Mouse (Mus musculus) kidney, embryonic 14.5 days (tissue): ENCODE measurements at regions not wholly inside any gene's neighbourhood (a gene's known extent, or its start where the extent isn't known, plus 50 kb on each side); places are given as distances from the start of the nearest gene placed in this dataset.
"Not testable (repeated sequence)": the region's sequence is repeated elsewhere in the genome, so short reads cannot be mapped to it uniquely, and the experiment has no call there.

Experiments
- ATAC-seq: fragments of 200-750 bp; cut with Nextera tagmentation; 2 replicates; pipeline ENCODE4 v1.8.0; 2017; ENCODE audit warnings: moderate number of reproducible peaks, mild to moderate bottlenecking, moderate TSS enrichment, moderate library complexity; ENCODE audit not compliant: low FRiP score, low TSS enrichment
- H3K27ac ChIP-seq: fragments of 300-500 bp; sonication (generic); 2 replicates; pipeline ENCODE4 v1.5.1; 2014; ENCODE audit warnings: low read depth, mild to moderate bottlenecking, low read length, moderate library complexity, mixed read lengths
- H3K27me3 ChIP-seq: fragments of 300-500 bp; sonication (generic); 2 replicates; pipeline ENCODE4 v1.6.1; 2014; ENCODE audit warnings: mild to moderate bottlenecking, low read length; ENCODE audit not compliant: control insufficient read depth, insufficient read depth
- H3K36me3 ChIP-seq: fragments of 300-500 bp; sonication (generic); 2 replicates; pipeline ENCODE4 v1.6.1; 2014; ENCODE audit warnings: low read length, mixed read lengths; ENCODE audit not compliant: control insufficient read depth, insufficient read depth
- H3K4me1 ChIP-seq: fragments of 300-500 bp; sonication (generic); 2 replicates; pipeline ENCODE4 v1.6.1; 2014; ENCODE audit warnings: low read length, mixed read lengths; ENCODE audit not compliant: control insufficient read depth, insufficient read depth
- H3K4me2 ChIP-seq: fragments of 300-500 bp; sonication (generic); replicated peaks from 2 replicates; pipeline ENCODE4 v1.6.1; 2014; ENCODE audit warnings: low read depth, mild to moderate bottlenecking, low read length
- H3K4me3 ChIP-seq: fragments of 300-500 bp; sonication (generic); 2 replicates; pipeline ENCODE4 v1.5.1; 2014; ENCODE audit warnings: mild to moderate bottlenecking, low read length
- H3K9ac ChIP-seq: fragments of 300-500 bp; sonication (generic); 2 replicates; pipeline ENCODE4 v1.6.1; 2014; ENCODE audit warnings: low read depth, mild to moderate bottlenecking, low read length, moderate library complexity
- H3K9me3 ChIP-seq: fragments of 300-500 bp; sonication (generic); 2 replicates; pipeline ENCODE4 v1.6.1; 2016; ENCODE audit warnings: low read length; ENCODE audit not compliant: control insufficient read depth
- WGBS: fragments of 180-500 bp; shearing (Covaris S2); extraction: QIAGEN DNeasy Blood & Tissue Kit; methylation state at CpG from one replicate; pipeline ENCODE4 v1.1.7; 2014; 5-methylcytosine and 5-hydroxymethylcytosine counted together

DNA sequence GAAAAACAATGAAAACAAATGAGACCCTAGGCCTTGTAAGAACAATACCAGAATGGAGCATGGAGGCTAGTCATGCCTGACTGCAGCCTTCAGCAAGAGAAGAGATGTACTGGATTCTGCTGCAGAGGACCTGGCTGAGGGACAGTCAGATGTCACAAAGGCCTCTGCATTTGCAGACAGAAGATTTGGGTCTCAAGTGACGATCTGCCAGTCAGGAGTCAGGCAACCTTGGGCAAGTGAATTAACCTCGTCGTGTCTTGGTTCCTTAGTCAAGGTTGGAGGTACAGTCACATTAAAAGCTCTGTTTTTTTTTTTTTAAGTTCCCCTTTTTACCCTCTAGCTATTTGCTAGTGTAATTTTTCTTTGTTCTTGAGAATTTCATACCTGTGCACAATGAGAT is 276.6 kb downstream of the Eipr1 start:
- H3K4me3 ChIP-seq, result no peak overlapping the region
- H3K27ac ChIP-seq, result no peak overlapping the region
- H3K27me3 ChIP-seq, result no peaks in the 10 kb centered on the region
- no peak overlapping the region for H3K9ac ChIP-seq
- no peak overlapping the region for H3K4me2 ChIP-seq
- ATAC-seq, result no peak
- H3K36me3 ChIP-seq, result no peaks in the 10 kb centered on the region
- WGBS, result 42% methylated on average over 3 of the region's 3 CpGs
- H3K4me1 ChIP-seq, result no peaks in the 10 kb centered on the region
- no peaks in the 10 kb centered on the region for H3K9me3 ChIP-seq

GRCm38 (mm10) chr12:29029461-29029860 is 277.9 kb downstream of the Eipr1 start:
- H3K4me3 ChIP-seq, result no peak overlapping the region
- no peaks in the 10 kb centered on the region for H3K9me3 ChIP-seq
- H3K27me3 ChIP-seq, result no peaks in the 10 kb centered on the region
- H3K9ac ChIP-seq, result no peak overlapping the region
- WGBS, result 59% methylated on average over 7 of the region's 7 CpGs
- no peak overlapping the region for H3K27ac ChIP-seq
- no peaks in the 10 kb centered on the region for H3K4me1 ChIP-seq
- H3K36me3 ChIP-seq, result no peaks in the 10 kb centered on the region
- no peak overlapping the region for H3K4me2 ChIP-seq
- ATAC-seq, result no peak

DNA sequence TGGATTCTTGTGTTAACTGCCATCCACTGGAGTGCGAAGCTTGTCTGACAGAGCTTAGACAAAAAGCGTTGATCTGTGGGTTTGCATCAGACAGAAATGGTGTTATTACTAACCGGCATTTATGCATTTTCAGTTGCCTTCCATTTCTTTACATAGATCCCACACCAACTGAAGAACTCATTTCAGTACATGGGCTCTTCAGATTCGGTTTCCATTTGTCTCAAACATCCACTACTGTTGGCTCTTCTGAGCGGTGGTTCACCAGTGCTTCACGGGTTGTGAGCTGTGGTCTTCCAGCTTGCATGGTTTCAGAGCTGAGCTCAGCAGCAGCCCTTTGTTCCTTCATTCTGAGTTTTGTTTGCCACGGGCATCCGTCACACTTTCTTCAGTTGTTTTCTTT is 294.4 kb downstream of the Eipr1 start:
- Histone ChIP-seq H3K27ac (no peak overlapping the region), H3K27me3 (no peaks in the 10 kb centered on the region), H3K36me3 (no peaks in the 10 kb centered on the region), H3K9me3 (no peaks in the 10 kb centered on the region), H3K4me3 (no peak overlapping the region), H3K4me1 (peaks cover 20% of the 10 kb centered on the region), H3K9ac (no peak overlapping the region), H3K4me2 (no peak overlapping the region)
- 84% methylated on average over 8 of the region's 8 CpGs for WGBS
- ATAC-seq, result no peak

GRCm38 (mm10) chr12:29048596-29048995 is 297.0 kb downstream of the Eipr1 start:
- H3K9me3 ChIP-seq, ATAC-seq, H3K27me3 ChIP-seq, H3K36me3 ChIP-seq, H3K4me3 ChIP-seq, H3K4me2 ChIP-seq, H3K9ac ChIP-seq: not testable (repeated sequence)
- 47% methylated on average over 3 of the region's 4 CpGs for WGBS
- peak overlapping the region; percentile 67; the same call in 1 of the 2 replicates for H3K27ac ChIP-seq
- H3K4me1 ChIP-seq, result peaks cover 20% of the 10 kb centered on the region

DNA sequence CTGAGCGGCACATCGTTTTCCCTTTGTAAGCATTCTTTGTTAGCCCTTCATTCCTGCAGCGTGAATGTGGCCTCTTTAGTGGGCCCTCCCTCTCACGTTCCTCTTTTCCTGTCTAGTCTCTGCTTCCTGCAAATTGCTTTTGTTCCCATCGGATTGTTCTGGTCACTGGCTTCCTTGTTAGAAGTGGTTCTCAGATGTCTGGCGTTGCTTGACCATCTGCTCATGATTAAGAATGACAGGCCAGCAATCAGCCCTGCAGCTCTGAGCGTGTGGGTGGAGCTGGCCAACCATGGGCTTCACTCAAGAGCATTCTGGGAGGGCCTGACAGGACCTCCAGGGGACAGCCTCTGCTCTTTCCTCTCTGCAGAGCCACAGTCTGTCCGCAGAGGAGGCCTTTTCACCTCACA is 297.5 kb downstream of the Eipr1 start:
- Histone ChIP-seq H3K27me3 (no peaks in the 10 kb centered on the region), H3K9ac (no peak overlapping the region), H3K4me1 (peaks cover 20% of the 10 kb centered on the region), H3K36me3 (no peaks in the 10 kb centered on the region), H3K27ac (peak overlapping the region; percentile 67), H3K9me3 (no peaks in the 10 kb centered on the region), H3K4me2 (no peak overlapping the region), H3K4me3 (no peak overlapping the region)
- WGBS, result 3% methylated on average over 8 of the region's 8 CpGs
- peak; percentile 88 for ATAC-seq

- Histone ChIP-seq H3K36me3 (no peaks in the 10 kb centered on the region), H3K4me3 (no peak overlapping the region), H3K4me1 (peaks cover 20% of the 10 kb centered on the region), H3K9ac (no peak overlapping the region), H3K9me3 (no peaks in the 10 kb centered on the region), H3K27me3 (no peaks in the 10 kb centered on the region), H3K4me2 (no peak overlapping the region), H3K27ac (no peak overlapping the region)
- ATAC-seq, result no peak
Measured at GRCm38 (mm10) chr12:29049801-29050200, 298.2 kb downstream of the Eipr1 start.

DNA sequence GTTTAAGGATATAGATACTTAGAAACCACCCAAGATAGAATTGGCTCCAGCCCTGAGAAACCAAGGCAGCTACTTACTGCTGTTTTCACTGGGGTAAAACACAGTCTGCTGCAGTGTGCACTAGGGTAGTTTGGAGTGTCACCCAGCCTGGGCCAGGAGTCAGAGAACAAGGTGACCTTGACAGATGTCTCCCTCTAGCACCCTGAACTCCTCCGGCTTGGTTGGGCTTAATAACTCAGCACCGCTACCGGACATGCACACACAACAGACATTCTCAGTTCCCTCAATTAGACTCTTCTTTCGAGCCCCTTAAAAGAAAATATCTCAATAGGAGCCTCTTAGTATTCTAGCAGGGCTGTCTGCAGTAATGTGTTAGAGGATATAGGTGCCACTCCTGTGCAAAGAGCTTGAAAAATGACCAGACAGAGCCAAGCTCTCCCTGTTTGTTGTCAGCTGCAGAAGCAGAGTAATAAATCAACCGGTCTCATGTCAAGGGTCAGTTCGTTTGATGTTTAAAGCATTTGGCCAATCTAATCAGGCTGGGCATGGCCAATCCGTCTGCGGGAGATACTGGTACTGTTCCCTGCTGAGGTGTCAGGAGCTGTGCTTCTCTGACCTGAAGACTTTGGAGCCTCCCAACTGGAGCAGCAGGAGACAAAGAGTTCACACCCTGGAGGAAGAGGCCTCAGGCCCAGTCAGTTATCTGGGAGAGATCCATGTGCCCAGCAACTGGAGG is 299.1 kb downstream of the Eipr1 start:
- no peak overlapping the region for H3K27ac ChIP-seq

DNA sequence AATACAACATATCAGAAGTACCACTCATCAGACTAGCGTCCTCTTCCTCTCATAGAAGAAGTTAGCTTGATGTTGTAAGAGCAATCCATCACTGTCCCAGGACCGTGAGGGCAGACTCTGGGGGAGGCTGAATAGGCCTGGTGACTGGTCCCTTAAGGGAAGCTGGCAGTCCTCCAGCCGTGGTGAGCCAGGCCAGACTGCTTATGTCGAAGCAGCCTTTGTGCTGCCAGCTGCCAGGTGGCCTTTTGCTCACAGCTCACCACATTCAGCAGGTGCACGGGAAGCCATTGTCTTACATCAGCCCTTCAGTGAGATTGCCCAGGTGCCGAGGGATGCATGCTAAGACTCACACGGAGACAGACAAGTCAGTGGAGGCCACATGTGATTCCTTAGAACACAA is 302.8 kb downstream of the Eipr1 start:
- Histone ChIP-seq H3K9me3 (no peaks in the 10 kb centered on the region), H3K4me3 (no peak overlapping the region), H3K36me3 (no peaks in the 10 kb centered on the region), H3K9ac (no peak overlapping the region), H3K27me3 (no peaks in the 10 kb centered on the region), H3K27ac (no peak overlapping the region), H3K4me1 (peaks cover 13% of the 10 kb centered on the region), H3K4me2 (no peak overlapping the region)
- WGBS, result 43% methylated on average over 7 of the region's 7 CpGs
- ATAC-seq, result no peak

More for the DNA sequence above, 299.1 kb downstream of the Eipr1 start:
- Histone ChIP-seq H3K4me1 (peaks cover 20% of the 10 kb centered on the region), H3K9me3 (no peaks in the 10 kb centered on the region), H3K9ac (no peak overlapping the region), H3K36me3 (no peaks in the 10 kb centered on the region), H3K4me2 (no peak overlapping the region), H3K27me3 (no peaks in the 10 kb centered on the region), H3K4me3 (no peak overlapping the region)
- ATAC-seq, result peak; percentile 67
- WGBS, result 19% methylated on average over 8 of the region's 8 CpGs

- Histone ChIP-seq H3K27ac (no peak overlapping the region), H3K4me2 (no peak overlapping the region), H3K4me1 (no peaks in the 10 kb centered on the region), H3K36me3 (no peaks in the 10 kb centered on the region), H3K4me3 (no peak overlapping the region), H3K27me3 (no peaks in the 10 kb centered on the region), H3K9me3 (no peaks in the 10 kb centered on the region), H3K9ac (no peak overlapping the region)
- WGBS, result 30% methylated on average over 14 of the region's 14 CpGs
- ATAC-seq, result no peak
Measured at GRCm38 (mm10) chr12:29062025-29062637, 310.5 kb downstream of the Eipr1 start.
